Mouse (Mus musculus) liver, postnatal 0 days (tissue): ENCODE data around the gene Cdh15.

Experiments used
- CTCF ChIP-seq: sonication (generic); IDR thresholded peaks from 2 replicates; pipeline ENCODE4 v1.5.1; 2016; ENCODE audit warnings: antibody characterized with exemption, low read depth
- EP300 ChIP-seq: IDR thresholded peaks from 2 replicates; pipeline ENCODE4 v1.6.1; 2016; ENCODE audit warnings: antibody characterized with exemption, low read depth, mild to moderate bottlenecking

GRCm38 (mm10) chr8:122898018-122898417 is 50.3 kb downstream of the Cdh15 start:
- TF ChIP-seq CTCF: no peak
- TF ChIP-seq EP300: no peak
